Mouse (Mus musculus): ENCODE results near the gene Csde1. TPM values are rescaled to one million over a fixed set of nuclear protein-coding genes. Genes with fewer than 3 reads are reported as not detected.

Csde1 gene
- 12.4 and 12.7 TPM in 2 replicates for polyA plus RNA-seq (2012)

DNA sequence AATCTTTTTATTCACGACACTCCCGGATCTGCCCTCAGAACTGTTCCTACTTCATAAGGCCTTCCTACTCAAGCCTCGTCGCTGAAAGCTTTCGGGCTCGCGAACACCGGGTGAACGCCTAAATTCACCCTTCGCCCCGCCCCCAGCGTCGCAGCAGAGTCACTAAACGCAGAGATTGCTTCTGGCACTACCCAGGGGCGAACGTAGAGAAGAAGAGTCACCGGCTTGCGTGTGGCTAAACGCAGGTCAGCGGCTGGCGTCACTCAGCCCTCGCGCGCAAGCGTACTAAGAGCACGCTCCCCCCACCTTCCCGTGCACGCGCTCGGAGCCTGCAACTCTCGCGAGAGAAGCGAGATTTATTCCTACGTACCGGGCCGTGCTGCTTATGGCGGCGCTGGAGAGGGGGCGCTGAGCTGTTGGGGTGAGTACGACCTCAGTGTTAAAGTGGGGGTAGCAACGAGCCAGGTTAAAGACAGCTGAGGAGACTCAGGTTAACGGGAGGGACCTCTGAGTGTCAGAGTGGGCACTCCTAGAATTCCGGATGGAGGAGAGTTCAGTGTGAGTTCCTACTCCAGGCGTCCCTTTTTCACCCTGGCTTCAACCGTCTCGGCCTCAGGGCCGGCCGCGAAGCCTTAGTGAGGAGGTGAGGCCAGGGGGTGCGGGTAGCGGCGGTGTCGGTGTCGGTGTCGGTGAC, at the start of gene Csde1:
Csde1 (plus strand) TSS at position 178 of the 694 bp plus-strand sequence.

DNA sequence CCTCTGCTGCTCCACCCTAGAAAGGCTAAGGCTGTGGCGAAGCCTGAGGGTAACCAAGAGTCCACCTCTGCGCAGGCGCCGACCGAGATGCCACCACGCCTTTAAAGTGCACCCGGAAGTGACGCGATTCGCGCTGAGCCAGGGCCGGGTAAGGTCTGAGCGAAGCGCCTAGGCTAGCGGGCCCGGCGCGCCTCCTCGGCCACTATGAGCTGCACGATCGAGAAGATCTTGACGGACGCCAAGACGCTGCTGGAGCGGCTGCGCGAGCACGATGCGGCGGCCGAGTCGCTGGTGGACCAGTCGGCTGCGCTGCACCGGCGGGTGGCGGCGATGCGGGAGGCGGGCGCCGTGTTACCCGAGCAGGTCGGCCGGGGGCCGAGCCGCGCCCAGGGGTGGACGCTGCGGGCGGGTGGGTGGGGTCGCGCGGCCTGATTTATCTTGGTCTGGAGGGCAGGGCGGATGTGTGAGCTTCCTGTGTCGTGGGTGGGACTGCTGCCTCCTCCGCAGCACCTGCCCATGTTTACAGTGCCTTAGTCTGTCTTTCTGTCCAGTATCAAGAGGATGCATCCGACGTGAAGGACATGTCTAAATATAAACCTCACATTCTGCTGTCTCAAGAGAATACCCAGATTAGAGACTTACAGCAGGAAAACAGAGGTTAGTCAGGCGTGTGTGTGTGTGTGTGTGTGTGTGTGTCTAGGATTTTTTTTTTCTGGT, 24.5 kb upstream of the Csde1 start, which contains the start of gene Sike1:
Sike1 (plus strand) TSS at position 104 of the 717 bp plus-strand sequence.

GRCm38 (mm10) chr3:103058207-103059157, 38.3 kb downstream of the Csde1 start, which contains the start of gene Nras:
Nras (plus strand) TSS chr3:103058285.

DNA sequence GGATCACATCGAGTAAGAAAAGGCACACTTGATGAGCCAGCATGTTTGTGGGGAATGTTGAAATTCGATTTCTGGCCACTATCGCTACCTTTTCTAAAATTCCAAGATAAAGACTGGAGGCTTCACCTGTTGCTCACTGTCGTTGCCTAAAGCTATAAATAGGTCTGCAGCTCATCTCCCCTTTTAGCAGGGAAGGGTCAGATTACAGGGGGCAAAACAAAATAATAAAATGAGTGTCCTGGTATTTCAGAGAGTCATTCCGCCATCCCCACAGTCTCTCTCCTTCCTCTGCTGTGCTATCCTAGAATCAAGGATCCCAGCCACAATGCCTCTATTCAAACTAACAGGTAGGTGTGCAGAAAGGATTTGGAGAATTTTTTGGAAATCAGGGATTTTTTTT, 53.5 kb downstream of the Csde1 start, which contains the start of gene Ampd1:
Ampd1 (plus strand) TSS at position 244 of the 400 bp plus-strand sequence.

GRCm38 (mm10) chr3:103102454-103103390, 82.5 kb downstream of the Csde1 start, which contains the start of gene Dennd2c:
Dennd2c (plus strand) TSS chr3:103102604.

Other genes starting within 250 kb of the Csde1 start
- gene Tshb, start 237.7 kb upstream of the Csde1 start, polyA plus RNA-seq (2012): not detected in 2 replicates
- not detected in 2 replicates for gene Sycp1, start 84.3 kb upstream of the Csde1 start, polyA plus RNA-seq (2012)
- not detected in 2 replicates for gene Nr1h5, start 56.3 kb upstream of the Csde1 start, polyA plus RNA-seq (2012)
- 2.9 TPM in 2 replicates for gene Sike1, start 24.7 kb upstream of the Csde1 start, polyA plus RNA-seq (2012)
- 2.2 and 3.4 TPM in 2 replicates for gene Nras, start 37.9 kb downstream of the Csde1 start, polyA plus RNA-seq (2012)
- gene Ampd1, start 53.6 kb downstream of the Csde1 start, polyA plus RNA-seq (2012): not detected in 2 replicates
- 0.17 and 0.19 TPM in 2 replicates for gene Dennd2c, start 82.2 kb downstream of the Csde1 start, polyA plus RNA-seq (2012)
- 106 and 141 TPM in 2 replicates for gene Bcas2, start 151.2 kb downstream of the Csde1 start, polyA plus RNA-seq (2012)